Mouse (Mus musculus): ENCODE data around the gene Zfp882.
"Not testable (repeated sequence)": the region's sequence is repeated elsewhere in the genome, so short reads cannot be mapped to it uniquely, and the experiment has no call there.

Gene Zfp882

DNA sequence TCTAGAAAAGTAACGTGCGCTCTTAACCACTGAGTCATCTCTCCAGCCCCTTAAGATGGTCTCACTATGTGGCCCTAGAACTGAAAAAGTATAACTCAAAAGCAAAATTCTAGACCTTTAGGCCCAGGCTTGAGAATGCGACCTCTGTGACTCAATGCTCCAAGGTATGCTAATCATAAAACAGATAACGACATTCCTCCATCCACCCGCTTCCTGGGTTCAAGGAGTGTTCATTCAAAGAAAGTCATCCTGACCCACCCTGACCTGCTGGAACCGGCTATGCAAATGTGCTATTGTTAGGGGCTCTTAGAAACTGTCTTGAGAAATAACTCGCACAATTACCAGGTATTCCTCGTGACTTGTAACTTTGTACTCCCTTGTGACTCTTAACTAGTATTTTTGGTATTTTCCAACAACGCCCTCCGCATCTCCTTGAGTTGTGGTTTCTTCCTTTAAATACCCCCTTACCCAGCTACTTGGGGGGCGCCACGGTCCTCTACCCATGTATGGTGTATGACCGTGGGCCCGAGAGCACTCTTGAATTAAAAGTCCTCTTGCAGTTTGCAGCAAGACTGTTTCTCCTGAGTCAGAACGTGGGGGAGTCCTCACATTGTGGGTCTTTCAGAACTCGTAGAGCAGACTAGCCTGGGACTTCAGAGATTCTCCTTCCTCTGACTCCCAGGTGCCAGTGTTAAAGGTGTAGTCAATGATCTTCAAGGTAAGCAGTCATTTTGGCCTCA is 44.7 kb downstream of the Zfp882 start:
- DNase-seq, result not testable (repeated sequence)

DNA sequence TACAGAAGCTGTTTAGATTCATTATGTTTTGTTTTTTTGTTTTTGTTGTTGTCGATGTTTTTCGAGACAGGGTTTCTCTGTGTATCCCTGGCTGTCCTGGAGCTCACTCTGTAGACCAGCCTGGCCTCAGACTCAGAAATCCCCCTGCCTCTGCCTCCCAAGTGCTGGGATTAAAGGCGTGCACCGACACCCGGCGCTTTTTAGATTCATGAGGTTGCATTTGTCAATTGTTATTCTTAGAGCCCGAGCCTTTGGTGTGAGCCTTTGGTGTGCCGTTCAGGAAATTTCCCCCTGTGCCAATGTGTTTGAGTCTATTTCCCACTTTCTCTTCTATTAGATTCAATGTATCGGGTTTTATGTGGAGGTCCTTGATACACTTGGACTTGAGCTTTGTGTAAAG is 46.3 kb downstream of the Zfp882 start:
- no peak for DNase-seq

DNA sequence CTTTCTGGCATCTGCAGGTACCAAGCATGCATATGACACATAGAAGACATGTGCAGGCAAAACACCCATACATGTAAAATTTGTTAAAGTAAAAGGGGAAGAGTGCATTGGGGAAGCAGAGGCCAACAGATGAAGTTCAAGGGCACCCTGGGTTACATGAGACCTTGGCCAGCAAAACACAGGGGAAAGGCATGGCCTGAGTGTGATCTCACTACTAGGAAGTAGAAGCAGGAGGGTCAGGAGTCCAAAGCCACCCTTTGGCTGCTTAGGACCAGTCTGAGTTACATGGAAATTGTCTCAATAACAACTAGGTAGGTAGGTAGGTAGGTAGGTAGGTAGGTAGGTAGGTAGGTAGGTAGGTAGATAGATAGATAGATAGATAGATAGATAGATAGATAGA is 52.1 kb downstream of the Zfp882 start:
- no peak for DNase-seq

DNA sequence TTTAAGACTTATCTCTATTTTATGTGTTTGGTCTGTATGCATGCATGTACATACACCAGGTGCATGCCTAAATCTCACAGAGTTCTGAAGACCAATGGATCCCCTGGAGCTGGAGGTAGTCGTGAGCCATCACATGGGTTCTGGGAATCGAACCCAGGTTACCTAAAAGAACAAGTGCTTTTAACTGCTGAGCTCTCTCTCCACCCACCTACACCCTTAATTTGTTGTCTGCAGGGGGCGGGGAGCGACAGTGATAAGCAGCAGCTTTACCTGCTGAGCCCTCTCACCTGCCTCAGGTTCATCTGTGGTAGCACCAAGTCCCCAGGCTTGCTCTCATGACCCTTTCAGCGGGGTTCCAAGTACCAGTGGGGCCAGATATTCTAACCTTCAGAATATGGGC is 53.4 kb downstream of the Zfp882 start:
- DNase-seq, result no peak

DNA sequence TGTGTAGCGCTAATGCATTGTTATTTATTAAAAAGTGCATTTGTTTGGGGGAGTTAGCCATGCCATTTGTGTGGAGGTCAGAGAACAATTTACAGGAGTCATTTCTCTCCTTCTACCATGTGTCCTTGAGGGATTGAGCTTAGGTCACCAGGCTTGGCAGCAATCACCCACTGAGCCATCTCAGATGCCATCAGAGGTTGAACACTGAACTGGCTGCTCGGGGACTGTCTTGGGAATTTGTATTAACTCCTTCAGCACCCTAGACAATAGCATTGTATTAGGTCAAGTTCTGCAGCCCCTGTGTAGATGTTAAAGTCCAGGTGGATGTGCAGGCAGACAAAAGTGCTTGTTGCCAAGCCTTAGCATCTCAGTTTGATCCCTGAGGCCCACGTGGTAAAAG is 55.6 kb downstream of the Zfp882 start:
- DNase-seq, result no peak

DNA sequence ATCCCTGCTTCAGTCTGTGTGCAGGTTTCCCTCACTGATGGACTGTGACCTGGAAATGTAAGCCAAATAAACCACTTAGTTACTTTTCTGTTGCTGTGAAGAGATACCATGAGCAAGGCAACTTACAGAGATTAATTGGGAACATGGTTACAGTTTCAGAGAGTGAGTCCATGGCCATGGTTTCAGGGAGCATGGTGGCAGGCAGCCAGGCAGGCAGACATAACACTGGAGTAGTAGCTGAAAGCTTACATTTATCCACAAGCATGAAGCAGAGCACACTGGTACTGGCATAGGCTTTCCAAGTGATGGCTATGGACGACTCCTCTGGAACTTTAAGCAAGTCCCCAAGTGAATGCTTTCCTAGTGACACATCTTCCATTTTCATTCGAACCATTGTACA is 56.8 kb downstream of the Zfp882 start:
- no peak for DNase-seq
